Mouse (Mus musculus) urinary bladder, postnatal 4 days (tissue): ENCODE measurements at regions not wholly inside any gene's neighbourhood (a gene's known extent, or its start where the extent isn't known, plus 50 kb on each side); places are given as distances from the start of the nearest gene placed in this dataset.

Experiments used
- DNase-seq, 2 experiments: peaks; one replicate each; pipeline ENCODE4 v3.0.0; 2021 to 2022; ENCODE audit warnings: low spot score in 2 of 2

- DNase-seq: no peak
These were observed 57.0 kb upstream of the Gnaq start for GRCm38 (mm10) chr19:16075512-16076086.

- DNase-seq: no peak
These were observed 57.6 kb upstream of the Gnaq start for GRCm38 (mm10) chr19:16075026-16075425.

GRCm38 (mm10) chr19:16067314-16067713, 65.3 kb upstream of the Gnaq start:
- no peak for DNase-seq

GRCm38 (mm10) chr19:16064911-16065310, 67.7 kb upstream of the Gnaq start:
- no peak for DNase-seq

- peak; percentile 61 to 80 for DNase-seq
These were observed 68.6 kb upstream of the Gnaq start for GRCm38 (mm10) chr19:16063916-16064580.

DNA sequence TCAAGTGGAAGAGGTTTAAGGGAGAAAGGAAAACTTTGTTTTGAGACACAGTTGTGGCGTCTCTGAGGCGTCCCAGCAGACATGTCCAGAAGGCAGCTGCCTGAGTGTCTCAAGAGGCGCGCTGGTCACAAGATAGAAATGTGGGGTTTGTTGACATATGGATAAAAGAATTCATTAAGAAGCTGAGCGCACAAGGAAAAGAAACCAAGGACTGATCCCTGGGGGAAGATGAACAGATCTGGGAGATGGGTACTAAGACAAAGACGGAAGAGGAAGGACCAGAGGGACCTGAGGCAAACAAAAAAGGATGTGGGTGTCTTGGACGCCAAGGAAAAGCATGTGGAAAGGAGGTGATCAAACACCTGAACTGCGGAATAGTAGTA, 69.1 kb upstream of the Gnaq start:
- DNase-seq: no peak

- no peak for DNase-seq
These were observed 70.8 kb upstream of the Gnaq start for GRCm38 (mm10) chr19:16061821-16062220.

DNA sequence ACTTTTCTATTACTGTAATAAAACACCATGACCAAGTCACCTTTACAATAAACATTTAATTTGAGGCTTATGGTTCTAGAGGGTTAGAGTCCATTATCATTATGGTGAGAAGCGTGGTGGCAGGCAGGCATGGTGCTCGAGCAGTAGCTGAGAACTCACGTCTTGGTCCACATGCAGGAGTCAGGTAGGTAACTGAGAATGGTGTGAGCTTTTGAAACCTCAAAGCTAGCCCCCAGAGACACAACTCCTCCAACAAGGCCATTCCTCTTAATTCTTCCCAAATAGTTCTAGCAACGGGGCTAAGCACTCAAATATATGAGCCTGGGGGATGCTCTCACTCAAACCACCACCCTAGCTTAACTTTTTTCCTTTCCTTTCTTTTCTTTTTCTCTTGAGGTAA, 73.6 kb upstream of the Gnaq start:
- no peak for DNase-seq

DNA sequence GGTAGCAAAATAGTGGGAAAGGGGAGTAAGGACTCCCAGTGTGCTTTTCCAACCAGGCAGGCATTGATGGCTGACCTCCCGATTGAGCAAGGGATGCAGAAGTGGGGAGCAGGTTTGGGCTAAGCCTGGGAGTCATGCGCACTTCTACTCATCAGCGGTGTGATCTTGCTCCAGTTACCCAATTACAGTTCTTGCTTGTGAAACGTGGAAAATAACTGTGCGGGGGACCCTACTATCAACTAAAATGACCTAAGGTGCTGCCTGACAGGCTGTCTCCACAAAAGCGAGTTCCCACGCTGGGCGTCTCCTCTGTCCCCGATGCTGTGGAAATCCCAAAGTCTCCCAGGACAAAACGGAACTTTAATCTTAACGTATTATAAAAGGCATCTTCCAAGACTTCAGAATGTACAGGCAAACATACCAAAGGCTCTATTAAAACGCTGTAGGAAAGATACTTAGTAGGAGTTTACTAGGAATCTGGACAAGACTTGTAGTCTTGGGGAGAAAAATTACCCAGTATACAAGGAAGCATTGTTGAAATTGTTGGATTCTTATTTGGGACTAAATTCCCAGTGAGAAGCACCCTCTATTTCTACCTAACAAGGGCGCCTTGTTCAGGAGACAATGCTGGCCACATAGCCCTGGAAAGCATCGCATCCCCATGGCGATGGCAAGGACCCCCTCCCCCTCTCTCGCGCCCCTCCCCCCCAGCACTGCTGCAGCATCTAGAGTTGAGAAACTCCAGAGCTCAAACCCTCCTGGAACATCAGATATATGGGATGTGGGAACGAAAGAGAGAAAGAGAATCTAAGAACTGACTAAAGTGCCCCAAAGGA, 65.6 kb upstream of the Cep78 start:
- no peak for DNase-seq

DNA sequence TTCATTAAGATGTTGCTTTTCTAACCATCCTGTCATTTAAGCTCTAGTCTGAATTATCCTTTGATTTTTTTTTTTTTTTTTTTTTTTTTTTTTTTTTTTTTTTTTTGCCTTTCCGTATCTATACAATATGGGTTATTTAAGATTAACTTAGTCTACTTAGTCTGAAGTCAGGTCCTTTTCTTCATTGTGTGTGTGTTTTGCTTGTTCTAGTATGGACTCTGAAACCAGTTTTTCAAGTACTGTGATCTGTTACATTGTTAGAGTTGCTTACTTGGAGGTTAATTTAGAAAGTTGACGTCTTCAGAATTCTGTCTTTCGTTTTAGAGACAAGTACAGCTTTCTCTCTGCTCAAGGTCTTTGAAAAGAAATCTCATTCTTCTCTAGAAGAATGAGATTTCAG, 64.9 kb upstream of the Cep78 start:
- no peak for DNase-seq

GRCm38 (mm10) chr19:16046977-16047376, 62.2 kb upstream of the Cep78 start:
- no peak for DNase-seq

DNA sequence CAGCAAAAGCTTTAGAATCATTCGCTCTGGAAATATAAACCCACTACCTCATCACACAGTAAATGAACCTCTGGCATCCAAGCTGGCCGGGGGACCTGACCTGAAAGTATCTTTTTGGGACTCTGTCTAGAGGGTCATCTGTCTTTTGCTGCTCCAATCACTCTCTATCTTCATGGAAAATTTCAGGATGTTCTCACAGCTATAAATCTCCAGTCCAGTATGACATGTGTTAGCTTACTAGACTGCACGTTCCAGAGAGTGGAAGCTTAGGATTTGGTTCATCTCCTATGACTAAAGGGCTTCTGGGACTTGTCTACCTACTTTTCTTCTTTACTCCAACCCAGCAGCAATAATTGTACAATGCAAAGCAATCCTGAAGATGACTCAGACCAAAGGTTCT, 60.5 kb upstream of the Cep78 start:
- DNase-seq: no peak

- DNase-seq: no peak
These were observed 59.4 kb upstream of the Cep78 start for GRCm38 (mm10) chr19:16044169-16044568.

GRCm38 (mm10) chr19:16043007-16043406, 58.2 kb upstream of the Cep78 start:
- DNase-seq: no peak

GRCm38 (mm10) chr19:16041891-16042290, 57.1 kb upstream of the Cep78 start:
- DNase-seq: no peak

DNA sequence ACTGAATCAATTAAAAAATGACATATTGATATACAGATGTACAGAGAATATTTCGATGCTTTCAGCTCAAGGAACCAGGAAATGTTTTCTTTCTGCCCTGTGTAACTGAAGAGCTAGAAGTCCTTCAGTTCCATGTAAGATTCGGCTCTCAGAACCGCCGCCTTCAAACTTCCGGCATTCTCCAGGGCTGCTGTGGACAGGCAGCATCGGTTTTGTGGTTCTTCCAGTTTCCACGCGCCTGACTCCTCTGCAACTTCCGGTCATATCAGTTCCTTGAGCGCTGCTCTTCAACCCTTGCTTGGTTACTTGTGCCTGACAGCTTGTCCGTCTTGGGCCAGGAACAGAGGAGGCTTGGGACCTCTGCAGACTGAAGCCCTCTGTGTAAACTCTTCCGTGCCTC, 53.0 kb upstream of the Cep78 start:
- DNase-seq: no peak
